Mouse (Mus musculus): ENCODE measurements around the gene Htra3.

Gene Htra3

GRCm38 (mm10) chr5:35608559-35608958 is 71.0 kb downstream of the Htra3 start:
- no peak for DNase-seq

DNA sequence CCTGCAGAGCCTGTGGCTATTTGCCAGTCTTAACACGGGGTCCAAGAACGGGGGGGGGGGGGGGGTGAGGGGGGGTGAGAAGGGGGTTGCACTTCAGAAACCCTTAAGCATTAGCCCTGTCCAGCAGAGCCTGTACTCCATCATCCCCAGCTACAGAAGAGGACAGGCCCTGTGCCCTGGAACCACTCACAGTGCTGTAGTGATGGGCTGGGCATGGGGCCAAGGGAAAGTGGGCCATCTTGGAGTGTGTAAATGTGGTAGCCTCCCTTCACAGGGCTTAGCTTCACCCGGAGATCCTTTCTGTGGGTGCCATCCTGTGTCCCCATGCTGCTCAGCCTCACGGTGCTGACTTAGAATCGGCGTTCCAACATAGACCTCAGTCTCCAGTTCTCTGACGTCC is 71.8 kb downstream of the Htra3 start:
- DNase-seq: no peak

DNA sequence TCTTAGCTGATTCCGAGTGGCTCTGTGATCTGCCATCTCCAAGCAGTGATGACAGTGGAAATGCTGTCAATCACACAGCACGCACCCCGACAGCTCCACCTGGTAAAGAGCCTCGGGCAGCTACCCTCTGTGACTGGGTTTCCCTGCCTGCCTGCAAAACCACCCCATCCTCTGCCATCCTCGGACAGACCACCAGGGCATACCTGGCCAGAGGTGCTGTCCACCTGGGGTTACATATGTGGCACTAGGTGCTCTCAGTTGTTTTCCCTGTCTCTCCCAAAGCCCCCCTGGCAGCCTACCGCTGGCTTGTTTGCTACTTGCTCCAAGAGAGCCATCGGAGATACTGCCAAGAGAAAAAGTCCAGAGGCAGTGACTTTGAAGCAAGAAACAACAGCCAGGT is 72.8 kb downstream of the Htra3 start:
- DNase-seq: no peak

DNA sequence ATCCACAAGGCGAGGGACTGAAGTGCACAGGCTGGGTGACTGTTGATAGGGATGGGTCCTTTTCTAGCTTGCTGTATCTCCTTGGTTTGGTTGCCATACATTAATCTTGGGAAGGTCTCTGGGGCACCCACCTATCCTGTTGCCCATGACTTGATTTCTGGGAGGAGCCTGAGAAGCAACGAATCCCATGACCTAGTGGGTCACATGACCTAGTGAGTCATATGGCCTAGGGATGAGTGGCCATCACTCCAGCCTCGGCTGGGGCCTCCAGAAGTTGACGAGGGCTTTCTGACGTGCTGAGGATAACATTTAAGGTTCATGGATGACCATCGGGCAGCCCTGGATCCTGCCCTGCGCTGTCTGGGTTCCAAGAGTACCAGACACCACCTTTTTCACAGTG is 74.2 kb downstream of the Htra3 start:
- DNase-seq: no peak
